Mouse (Mus musculus) urinary bladder, adult 2 months (tissue): ENCODE data around the gene Vmn2r59. TPM values are rescaled to one million over a fixed set of nuclear protein-coding genes. Genes with fewer than 3 reads are reported as not detected.
"Not testable (repeated sequence)": the region's sequence is repeated elsewhere in the genome, so short reads cannot be mapped to it uniquely, and the experiment has no call there.

ENCODE experiments used
- DNase-seq: peaks from one replicate; pipeline ENCODE4 v3.0.0; 2022; ENCODE audit warnings: low spot score
- polyA plus RNA-seq: library from polyadenylated mRNA; depleted of rRNA; stranded (reverse); fragments of >200 nt; gene quantifications from 2 replicates; pipeline ENCODE4 v1.2.3, GENCODE M21; 2012; rRNA removed

Gene Vmn2r59
- polyA plus RNA-seq, result not detected in 2 replicates

- DNase-seq, result no peak
Observed at GRCm38 (mm10) chr7:42058923-42059322, at the start of gene Vmn2r59. Vmn2r59 (minus strand) TSS chr7:42059023.

DNA sequence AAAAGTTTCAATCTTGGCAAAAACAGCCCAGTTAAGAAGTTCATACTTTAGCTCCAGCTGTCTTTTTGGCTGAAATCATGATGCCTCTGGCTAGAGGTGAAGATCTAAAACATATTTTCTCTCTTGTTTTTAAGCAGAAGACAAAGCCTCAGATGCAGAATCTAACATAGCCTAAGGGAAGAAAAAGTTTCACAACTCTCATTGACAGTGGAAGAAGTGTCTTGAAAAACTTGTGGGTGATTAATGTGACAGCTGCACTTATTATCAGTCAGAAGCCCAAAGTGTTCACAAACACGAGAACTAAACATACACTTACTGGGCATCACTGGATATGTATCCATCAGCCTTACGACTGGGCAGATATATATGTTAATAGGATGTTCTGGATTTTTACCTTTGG is 48.6 kb upstream of the Vmn2r59 start, which contains the start of gene Vmn2r60:
Gene Vmn2r60, plus strand, starts transcription at position 301 of the 400 bp plus-strand sequence.
- no peak for DNase-seq

DNA sequence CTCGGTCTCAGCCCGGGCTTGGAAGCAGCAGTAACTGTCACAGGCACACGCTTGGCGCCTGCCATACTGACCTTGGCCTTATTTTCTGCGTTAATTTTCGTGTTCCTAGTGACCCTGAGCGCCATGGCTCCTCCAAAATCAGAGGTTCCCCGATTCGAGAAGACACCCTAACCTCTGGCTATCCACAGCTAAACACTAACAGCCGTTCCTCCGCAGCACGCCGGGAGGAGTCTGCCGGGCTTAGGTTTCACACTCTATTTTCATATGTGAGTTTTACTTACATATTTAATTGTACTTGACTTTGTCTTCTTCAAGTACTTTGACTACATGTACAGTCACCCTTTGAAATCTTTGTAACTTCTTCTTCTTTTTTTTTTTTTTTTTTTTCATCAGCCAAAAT is 48.2 kb upstream of the Vmn2r59 start:
- DNase-seq, result not testable (repeated sequence)

Other genes with a start within 250 kb of the Vmn2r59 start
- gene Vmn2r58, start 186.3 kb downstream of the Vmn2r59 start, polyA plus RNA-seq, result not detected in 2 replicates
- gene Vmn2r60, start 48.7 kb upstream of the Vmn2r59 start, polyA plus RNA-seq, result not detected in 2 replicates
- not detected in 2 replicates for gene Vmn2r61, start 201.0 kb upstream of the Vmn2r59 start, polyA plus RNA-seq